Mouse (Mus musculus) liver, adult 2 months (tissue): ENCODE data around the gene Rcn2. TPM values are rescaled to one million over a fixed set of nuclear protein-coding genes. Genes with fewer than 3 reads are reported as not detected.
A peak's percentile ranks its signal among the peaks of the same experiment; 100 is the strongest.

ENCODE experiments used
- DNase-seq: peaks from one replicate; pipeline ENCODE4 v3.0.0-alpha.2; 2011; ENCODE audit warnings: low read depth, low spot score; ENCODE audit errors: extremely low read depth
- H3K27ac ChIP-seq: fragments of 200-500 bp; replicated peaks from 2 replicates; pipeline ENCODE4 v1.5.1; 2012; ENCODE audit warnings: low read depth, mild to moderate bottlenecking, control low read depth, inconsistent platforms, low read length; ENCODE audit not compliant: insufficient read depth
- H3K27me3 ChIP-seq: fragments of 200-500 bp; 2 replicates; pipeline ENCODE4 v1.6.1; 2012; ENCODE audit warnings: mild to moderate bottlenecking, moderate library complexity, low read length, inconsistent platforms; ENCODE audit not compliant: control insufficient read depth, insufficient read depth
- H3K36me3 ChIP-seq: fragments of 200-500 bp; 2 replicates; pipeline ENCODE4 v1.6.1; 2012; ENCODE audit warnings: low read length, inconsistent platforms; ENCODE audit not compliant: control insufficient read depth, insufficient read depth
- H3K4me1 ChIP-seq: fragments of 200-500 bp; 2 replicates; pipeline ENCODE4 v1.6.1; 2011; ENCODE audit warnings: low read length; ENCODE audit not compliant: control insufficient read depth, insufficient read depth
- H3K4me3 ChIP-seq: fragments of 200-500 bp; 2 replicates; pipeline ENCODE4 v1.5.1; 2011; ENCODE audit warnings: low read depth, mild to moderate bottlenecking, control low read depth, low read length, moderate library complexity; ENCODE audit not compliant: insufficient read depth
- H3K79me2 ChIP-seq: fragments of 200-500 bp; 2 replicates; pipeline ENCODE4 v1.6.1; 2012; ENCODE audit warnings: inconsistent platforms, mild to moderate bottlenecking, low read length, moderate library complexity; ENCODE audit not compliant: control insufficient read depth, insufficient read depth
- H3K9ac ChIP-seq: fragments of 200-500 bp; 2 replicates; pipeline ENCODE4 v1.6.1; 2012; ENCODE audit warnings: low read depth, mild to moderate bottlenecking, control low read depth, inconsistent platforms, low read length
- CTCF ChIP-seq: fragments of 200-500 bp; IDR thresholded peaks from 2 replicates; pipeline ENCODE4 v1.5.1; 2011; ENCODE audit warnings: low read depth, low read length, control low read depth
- POLR2A ChIP-seq: fragments of 200-500 bp; IDR thresholded peaks from 2 replicates; pipeline ENCODE4 v1.6.1; 2011; ENCODE audit warnings: low read length, control low read depth; ENCODE audit not compliant: insufficient read depth; ENCODE audit errors: extremely low read depth
- WGBS: fragments of 180-500 bp; shearing (Covaris S2); methylation state at CpG from one replicate; pipeline ENCODE4 v1.1.7; 2018; 5-methylcytosine and 5-hydroxymethylcytosine counted together
- polyA plus RNA-seq: library from polyadenylated mRNA; depleted of rRNA; stranded (reverse); fragments of >200 nt; gene quantifications from 2 replicates; pipeline ENCODE4 v1.2.3, GENCODE M21; 2012
- total RNA-seq: library from RNA; depleted of rRNA; stranded (reverse); fragments of >200 nt; gene quantifications from 2 replicates; pipeline ENCODE4 v1.2.3, GENCODE M21; 2014

The Rcn2 gene
- total and polyA plus RNA-seq, 2 experiments, result 6.6 to 9.0 TPM

- no peak overlapping the region for H3K4me3 ChIP-seq
- no peaks in the 10 kb centered on the region for H3K27me3 ChIP-seq
- TF ChIP-seq POLR2A (no peak), CTCF (no peak)
- H3K36me3 ChIP-seq, result no peaks in the 10 kb centered on the region
- H3K79me2 ChIP-seq, result no peaks in the 10 kb centered on the region
- no peak for DNase-seq
- H3K4me1 ChIP-seq, result no peaks in the 10 kb centered on the region
- no peak overlapping the region for H3K9ac ChIP-seq
- H3K27ac ChIP-seq, result no peak overlapping the region
- 83% methylated on average over 5 of the region's 5 CpGs for WGBS
Measured at GRCm38 (mm10) chr9:56086524-56086923, 44.9 kb downstream of the Rcn2 start.

- no peak for DNase-seq
- Histone ChIP-seq H3K27ac (no peak within 1 kb of the TSS; the same call in 1 of the 2 replicates), H3K36me3 (no peaks in the 10 kb centered on the region), H3K4me3 (peak within 1 kb of the TSS; percentile 29; the same call in 1 of the 2 replicates), H3K79me2 (no peaks in the 10 kb centered on the region), H3K4me1 (no peaks in the 10 kb centered on the region), H3K27me3 (no peaks in the 10 kb centered on the region), H3K9ac (peak within 1 kb of the TSS; percentile 42)
- WGBS, result 47% methylated on average over 22 of the region's 22 CpGs
- TF ChIP-seq CTCF (no peak), POLR2A (no peak)
Measured at GRCm38 (mm10) chr9:56089778-56090520, 48.3 kb downstream of the Rcn2 start, which contains the start of gene Pstpip1. TSS of gene Pstpip1 (plus strand) at chr9:56089962.

DNA sequence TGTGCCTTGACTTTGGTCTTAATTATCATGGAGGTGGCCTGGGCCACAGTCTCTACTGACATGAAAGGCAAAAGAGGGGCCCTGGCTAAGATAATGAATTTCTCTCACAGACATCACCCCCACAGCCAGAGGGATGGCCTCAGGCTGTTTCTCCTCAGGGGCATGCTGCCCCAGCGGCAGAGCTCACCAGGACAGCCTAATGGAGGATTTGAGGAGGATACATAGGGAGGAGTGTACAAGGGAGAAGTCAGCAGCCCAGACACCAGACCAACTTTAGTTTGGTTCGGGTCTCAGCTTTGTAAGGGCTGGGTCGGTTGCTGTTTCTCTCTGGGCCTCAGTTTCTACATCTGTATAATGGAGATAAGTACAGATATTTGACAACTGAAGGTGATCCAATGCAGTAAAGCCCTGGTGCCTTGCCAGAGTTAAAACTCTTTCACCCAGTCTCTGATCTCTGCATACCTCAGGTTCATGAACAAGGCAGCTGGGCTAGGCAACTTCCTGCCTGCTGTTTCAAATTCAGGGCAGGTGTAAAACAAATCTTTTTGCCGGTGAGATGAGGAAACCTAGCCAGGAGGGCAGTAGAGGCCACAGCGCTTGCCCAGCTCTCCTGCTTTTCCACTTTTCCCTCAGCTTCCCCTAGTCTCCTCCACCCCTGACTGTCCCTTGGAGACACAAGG is 49.0 kb downstream of the Rcn2 start:
- no peaks in the 10 kb centered on the region for H3K27me3 ChIP-seq
- TF ChIP-seq CTCF (no peak), POLR2A (no peak)
- H3K4me1 ChIP-seq, result no peaks in the 10 kb centered on the region
- no peak overlapping the region for H3K27ac ChIP-seq
- no peaks in the 10 kb centered on the region for H3K36me3 ChIP-seq
- DNase-seq, result no peak
- no peak overlapping the region for H3K9ac ChIP-seq
- 0 out of 2 replicates have a peak overlapping the region, but pooled peaks have one; percentile 29 for H3K4me3 ChIP-seq
- WGBS, result 84% methylated on average over 5 of the region's 5 CpGs
- no peaks in the 10 kb centered on the region for H3K79me2 ChIP-seq

DNA sequence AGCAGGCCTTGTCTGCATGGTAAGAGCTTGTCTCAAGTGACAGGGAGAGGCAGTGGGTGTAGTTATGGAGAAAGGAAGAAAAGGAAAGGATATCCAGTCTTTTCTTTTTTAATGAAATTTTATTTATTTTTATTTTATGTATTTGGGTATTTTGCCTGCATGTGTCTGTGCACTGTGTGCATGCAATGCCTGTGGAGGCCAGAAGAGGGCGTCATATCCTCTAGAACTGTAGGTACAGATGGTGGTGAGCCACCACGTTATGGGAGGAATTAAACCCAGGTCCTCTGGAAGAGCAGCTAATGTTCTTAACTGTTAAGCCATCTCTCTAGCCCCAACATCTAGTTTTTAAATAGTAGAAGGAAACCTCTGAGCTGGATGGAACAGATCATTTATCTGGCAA is 50.5 kb downstream of the Rcn2 start:
- 50% methylated on average over 2 of the region's 2 CpGs for WGBS
- H3K4me3 ChIP-seq, result no peak overlapping the region
- DNase-seq, result no peak

DNA sequence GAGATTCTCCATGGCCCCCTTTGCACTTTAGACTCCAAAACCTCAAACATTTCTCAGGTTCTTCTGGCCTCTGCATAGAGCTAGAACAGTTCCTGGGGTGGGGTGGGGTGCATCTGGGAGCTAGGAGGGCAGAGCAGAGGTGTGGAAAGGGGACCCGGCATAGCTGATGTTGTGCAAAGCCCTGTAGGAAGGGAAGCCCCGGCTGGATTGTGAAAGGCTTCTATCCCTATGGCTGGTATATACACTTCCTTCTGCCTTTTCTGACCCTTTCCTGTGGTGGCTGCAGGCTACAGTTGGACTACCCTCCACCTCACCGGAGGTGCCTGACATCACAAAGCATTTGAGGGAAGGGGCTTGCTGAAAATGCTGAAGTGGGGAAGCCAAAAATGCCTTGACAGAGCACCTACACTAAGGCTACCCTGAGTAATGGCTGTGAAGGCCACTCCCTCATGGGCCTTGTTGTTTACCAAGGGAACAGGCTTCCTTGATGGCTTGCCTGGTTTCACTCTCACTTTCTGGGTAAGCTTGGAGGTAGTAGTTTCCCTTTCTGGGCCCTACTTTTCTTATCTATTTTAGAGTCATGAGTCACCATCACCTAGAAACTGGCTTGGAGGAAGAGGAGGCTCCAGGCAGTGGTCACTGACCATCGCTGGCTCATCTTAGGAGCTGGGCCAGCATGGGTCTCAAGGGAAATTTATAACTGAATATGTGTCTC is 56.1 kb downstream of the Rcn2 start:
- Histone ChIP-seq H3K4me3 (no peak overlapping the region), H3K9ac (no peak overlapping the region), H3K4me1 (no peaks in the 10 kb centered on the region), H3K27me3 (no peaks in the 10 kb centered on the region), H3K79me2 (no peaks in the 10 kb centered on the region), H3K36me3 (no peaks in the 10 kb centered on the region), H3K27ac (no peak overlapping the region)
- DNase-seq, result peak; percentile 9
- no peak for TF ChIP-seq CTCF
- no peak for TF ChIP-seq POLR2A
- 72% methylated on average over 4 of the region's 4 CpGs for WGBS

More for the DNA sequence above, 50.5 kb downstream of the Rcn2 start:
- Histone ChIP-seq H3K27me3 (no peaks in the 10 kb centered on the region), H3K9ac (no peak overlapping the region), H3K4me1 (no peaks in the 10 kb centered on the region), H3K36me3 (no peaks in the 10 kb centered on the region), H3K79me2 (no peaks in the 10 kb centered on the region), H3K27ac (no peak overlapping the region)
- TF ChIP-seq CTCF (no peak), POLR2A (no peak)
